Mouse (Mus musculus): ENCODE measurements around the gene Mrgprx2.
"Not testable (repeated sequence)": the region's sequence is repeated elsewhere in the genome, so short reads cannot be mapped to it uniquely, and the experiment has no call there.

Gene Mrgprx2

DNA sequence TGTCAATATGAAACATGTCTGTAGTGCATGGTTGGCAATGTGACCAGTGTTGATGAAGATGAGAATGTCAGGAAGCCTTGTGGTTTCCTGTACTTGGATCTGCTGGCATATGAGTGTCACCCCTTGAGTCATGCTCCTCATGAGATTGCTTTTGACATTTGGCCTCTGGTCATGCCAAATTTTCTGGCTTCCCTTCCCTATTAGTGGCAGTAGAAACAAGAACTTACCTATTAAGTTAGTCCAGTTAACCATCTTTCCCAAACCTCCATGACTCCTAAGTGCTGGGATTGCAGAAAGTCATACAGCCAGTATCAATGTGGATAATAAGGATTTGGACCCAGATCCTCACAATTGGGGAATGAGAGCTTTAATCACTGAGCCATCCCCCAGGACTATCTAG is at the start of gene Mrgprx2:
TSS of gene Mrgprx2 (minus strand) at position 101 of the 400 bp plus-strand sequence.
- in situ Hi-C loops (cut with MboI, MseI), result no loop called here

- in situ Hi-C loops (cut with MboI, MseI), result no loop called here
Observed at GRCm38 (mm10) chr7:48456242-48456641, 42.9 kb downstream of the Mrgprx2 start, which contains the start of gene Mrgprb1. TSS of gene Mrgprb1 (minus strand) at chr7:48456342.

DNA sequence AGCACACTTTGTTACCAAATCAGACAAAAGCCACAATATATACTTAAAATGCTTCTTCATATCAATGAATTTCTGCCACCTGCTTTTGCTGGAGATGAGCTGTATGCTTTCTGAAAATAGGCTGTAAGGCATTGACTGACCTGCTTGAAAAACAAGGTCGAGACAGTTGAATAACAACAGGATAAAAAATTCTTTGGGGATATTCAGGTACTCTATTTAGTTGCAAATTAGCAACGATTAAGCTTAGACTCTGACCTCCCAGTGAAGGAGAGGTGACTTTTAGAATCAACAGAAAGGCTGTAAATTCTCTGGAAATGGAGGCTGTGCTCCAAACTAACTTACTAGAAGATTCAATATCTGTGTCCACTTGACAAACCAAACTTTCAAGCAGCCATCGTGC is 62.5 kb downstream of the Mrgprx2 start:
- in situ Hi-C loops (cut with MboI, MseI), result no loop called here

GRCm38 (mm10) chr7:48435936-48436335 is 63.2 kb downstream of the Mrgprx2 start:
- in situ Hi-C loops (cut with MboI, MseI), result not testable (repeated sequence)

All from T-helper 2 cell (primary cell).